Mouse (Mus musculus): ENCODE measurements at regions not wholly inside any gene's neighbourhood (a gene's known extent, or its start where the extent isn't known, plus 50 kb on each side); places are given as distances from the start of the nearest gene placed in this dataset.
A peak's percentile ranks its signal among the peaks of the same experiment; 100 is the strongest.

GRCm38 (mm10) chr6:91573487-91573886 is 57.8 kb downstream of the Lsm3 start:
- TF ChIP-seq CTCF (IDR thresholded peaks at IDR 0.05; ENCODE audit: control insufficient read depth, insufficient read depth, insufficient replicate concordance, low read depth, low read length) = no peak
- no peak for TF ChIP-seq POLR2A (IDR thresholded peaks at IDR 0.05; ENCODE audit: control insufficient read depth, low read depth, low read length)
- Histone ChIP-seq H3K4me3 (ENCODE audit: control insufficient read depth, low read depth, low read length) (no peak overlapping the region), H3K27me3 (ENCODE audit: control insufficient read depth, insufficient read depth, low read length) (no peaks in the 10 kb centered on the region), H3K36me3 (ENCODE audit: control insufficient read depth, insufficient read depth, low read length) (no peaks in the 10 kb centered on the region), H3K27ac (ENCODE audit: control insufficient read depth, insufficient read depth, low read depth, low read length) (no peak overlapping the region), H3K4me1 (ENCODE audit: control insufficient read depth, insufficient read depth, low read length) (no peaks in the 10 kb centered on the region)

GRCm38 (mm10) chr6:91574414-91574813 is 58.7 kb downstream of the Lsm3 start:
- no peak overlapping the region for H3K4me3 ChIP-seq (ENCODE audit: control insufficient read depth, low read depth, low read length)
- no peaks in the 10 kb centered on the region for H3K27me3 ChIP-seq (ENCODE audit: control insufficient read depth, insufficient read depth, low read length)
- no peaks in the 10 kb centered on the region for H3K36me3 ChIP-seq (ENCODE audit: control insufficient read depth, insufficient read depth, low read length)
- TF ChIP-seq CTCF (IDR thresholded peaks at IDR 0.05; ENCODE audit: control insufficient read depth, insufficient read depth, insufficient replicate concordance, low read depth, low read length) = no peak
- TF ChIP-seq POLR2A (IDR thresholded peaks at IDR 0.05; ENCODE audit: control insufficient read depth, low read depth, low read length) = no peak
- no peaks in the 10 kb centered on the region for H3K4me1 ChIP-seq (ENCODE audit: control insufficient read depth, insufficient read depth, low read length)
- no peak overlapping the region for H3K27ac ChIP-seq (ENCODE audit: control insufficient read depth, insufficient read depth, low read depth, low read length)

DNA sequence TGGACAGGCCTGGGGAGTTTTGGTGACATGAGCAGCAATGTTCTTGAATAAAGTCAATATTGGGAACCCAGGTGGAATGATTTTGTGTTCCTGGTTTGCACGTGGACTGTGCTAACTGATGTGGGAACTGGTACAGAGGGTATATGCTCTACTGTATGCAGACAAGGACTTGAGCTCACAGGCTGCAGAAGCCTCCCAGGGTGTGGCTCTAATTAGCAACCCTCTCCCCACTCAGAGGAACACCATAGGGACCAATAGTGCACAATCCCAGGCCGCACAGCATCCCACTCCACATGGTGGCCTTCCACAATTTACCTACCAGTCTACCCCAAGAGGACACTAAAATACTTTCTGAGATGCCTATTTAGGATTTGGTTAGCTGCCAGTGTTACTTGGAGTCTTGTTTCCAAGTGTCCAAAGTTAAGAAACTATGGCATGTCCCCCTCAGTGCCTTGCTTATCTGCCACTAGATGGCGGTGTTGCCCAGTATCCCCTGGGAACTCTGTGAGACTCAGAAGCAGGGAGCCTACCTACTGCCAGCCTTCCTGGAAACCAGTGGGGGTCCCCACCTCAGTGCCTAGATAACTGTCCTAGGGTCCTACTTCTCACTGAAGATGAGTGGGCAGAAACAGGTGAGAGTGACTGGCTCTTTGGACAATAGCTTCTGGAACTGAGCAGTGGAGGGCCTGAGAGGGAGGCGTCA is 60.1 kb downstream of the Lsm3 start:
- Histone ChIP-seq H3K27me3 (ENCODE audit: control insufficient read depth, insufficient read depth, low read length) (no peaks in the 10 kb centered on the region), H3K4me3 (ENCODE audit: control insufficient read depth, low read depth, low read length) (no peak overlapping the region), H3K4me1 (ENCODE audit: control insufficient read depth, insufficient read depth, low read length) (no peaks in the 10 kb centered on the region), H3K36me3 (ENCODE audit: control insufficient read depth, insufficient read depth, low read length) (no peaks in the 10 kb centered on the region), H3K27ac (ENCODE audit: control insufficient read depth, insufficient read depth, low read depth, low read length) (no peak overlapping the region)
- TF ChIP-seq POLR2A (IDR thresholded peaks at IDR 0.05; ENCODE audit: control insufficient read depth, low read depth, low read length) (no peak), CTCF (IDR thresholded peaks at IDR 0.05; ENCODE audit: control insufficient read depth, insufficient read depth, insufficient replicate concordance, low read depth, low read length) (peak; percentile 62; the same call in 1 of the 2 replicates)

DNA sequence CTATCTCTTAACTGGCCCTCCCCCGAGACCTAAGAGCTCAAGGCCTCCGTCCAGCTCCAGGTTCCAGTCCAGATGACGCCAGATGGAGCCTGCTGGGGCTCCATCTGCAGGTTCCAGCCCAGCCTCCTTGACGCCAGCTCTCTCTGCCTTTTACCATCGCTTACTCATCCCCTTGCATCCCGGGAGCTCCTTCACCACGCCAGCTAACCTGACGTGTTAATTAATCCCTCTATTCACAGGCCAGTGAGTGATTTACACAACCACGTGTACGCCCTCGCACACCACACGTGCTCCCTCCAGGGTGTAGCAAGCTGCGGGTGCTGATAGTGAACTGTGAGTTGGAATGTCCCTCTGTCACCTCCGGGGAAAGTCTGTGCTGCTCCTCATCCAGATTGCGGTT is 61.2 kb downstream of the Lsm3 start:
- Histone ChIP-seq H3K4me1 (ENCODE audit: control insufficient read depth, insufficient read depth, low read length) (no peaks in the 10 kb centered on the region), H3K27ac (ENCODE audit: control insufficient read depth, insufficient read depth, low read depth, low read length) (no peak overlapping the region), H3K4me3 (ENCODE audit: control insufficient read depth, low read depth, low read length) (no peak overlapping the region), H3K36me3 (ENCODE audit: control insufficient read depth, insufficient read depth, low read length) (no peaks in the 10 kb centered on the region), H3K27me3 (ENCODE audit: control insufficient read depth, insufficient read depth, low read length) (no peaks in the 10 kb centered on the region)
- TF ChIP-seq CTCF (IDR thresholded peaks at IDR 0.05; ENCODE audit: control insufficient read depth, insufficient read depth, insufficient replicate concordance, low read depth, low read length) (no peak), POLR2A (IDR thresholded peaks at IDR 0.05; ENCODE audit: control insufficient read depth, low read depth, low read length) (no peak)

GRCm38 (mm10) chr6:91579666-91580065 is 63.9 kb downstream of the Lsm3 start:
- no peaks in the 10 kb centered on the region for H3K36me3 ChIP-seq (ENCODE audit: control insufficient read depth, insufficient read depth, low read length)
- TF ChIP-seq POLR2A (IDR thresholded peaks at IDR 0.05; ENCODE audit: control insufficient read depth, low read depth, low read length) (no peak), CTCF (IDR thresholded peaks at IDR 0.05; ENCODE audit: control insufficient read depth, insufficient read depth, insufficient replicate concordance, low read depth, low read length) (no peak)
- H3K27me3 ChIP-seq (ENCODE audit: control insufficient read depth, insufficient read depth, low read length) = no peaks in the 10 kb centered on the region
- H3K4me3 ChIP-seq (ENCODE audit: control insufficient read depth, low read depth, low read length) = no peak overlapping the region
- no peak overlapping the region for H3K27ac ChIP-seq (ENCODE audit: control insufficient read depth, insufficient read depth, low read depth, low read length)
- H3K4me1 ChIP-seq (ENCODE audit: control insufficient read depth, insufficient read depth, low read length) = no peaks in the 10 kb centered on the region

DNA sequence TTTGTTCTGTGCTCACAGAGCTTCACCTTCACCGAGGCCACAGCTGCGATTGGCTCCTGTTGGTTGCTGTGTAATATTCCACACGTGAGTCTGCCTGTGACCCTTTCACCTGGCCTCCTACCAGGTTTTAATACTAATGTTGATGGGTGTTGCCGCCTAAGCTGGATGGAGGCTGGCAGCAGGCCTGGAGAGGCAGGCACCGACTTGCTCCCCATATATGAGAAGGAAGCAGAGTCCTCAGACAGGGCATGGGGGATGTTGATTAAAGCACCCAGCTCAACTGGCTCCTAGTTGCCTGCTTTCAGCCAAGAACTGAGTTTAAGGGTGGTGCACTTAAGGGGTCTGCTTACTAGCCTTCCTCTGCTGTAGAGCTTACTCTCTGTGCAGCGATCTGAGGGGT is 64.9 kb downstream of the Lsm3 start:
- H3K27ac ChIP-seq (ENCODE audit: control insufficient read depth, insufficient read depth, low read depth, low read length) = no peak overlapping the region
- no peaks in the 10 kb centered on the region for H3K27me3 ChIP-seq (ENCODE audit: control insufficient read depth, insufficient read depth, low read length)
- no peak overlapping the region for H3K4me3 ChIP-seq (ENCODE audit: control insufficient read depth, low read depth, low read length)
- TF ChIP-seq POLR2A (IDR thresholded peaks at IDR 0.05; ENCODE audit: control insufficient read depth, low read depth, low read length) = no peak
- TF ChIP-seq CTCF (IDR thresholded peaks at IDR 0.05; ENCODE audit: control insufficient read depth, insufficient read depth, insufficient replicate concordance, low read depth, low read length) = no peak
- no peaks in the 10 kb centered on the region for H3K36me3 ChIP-seq (ENCODE audit: control insufficient read depth, insufficient read depth, low read length)
- no peaks in the 10 kb centered on the region for H3K4me1 ChIP-seq (ENCODE audit: control insufficient read depth, insufficient read depth, low read length)

DNA sequence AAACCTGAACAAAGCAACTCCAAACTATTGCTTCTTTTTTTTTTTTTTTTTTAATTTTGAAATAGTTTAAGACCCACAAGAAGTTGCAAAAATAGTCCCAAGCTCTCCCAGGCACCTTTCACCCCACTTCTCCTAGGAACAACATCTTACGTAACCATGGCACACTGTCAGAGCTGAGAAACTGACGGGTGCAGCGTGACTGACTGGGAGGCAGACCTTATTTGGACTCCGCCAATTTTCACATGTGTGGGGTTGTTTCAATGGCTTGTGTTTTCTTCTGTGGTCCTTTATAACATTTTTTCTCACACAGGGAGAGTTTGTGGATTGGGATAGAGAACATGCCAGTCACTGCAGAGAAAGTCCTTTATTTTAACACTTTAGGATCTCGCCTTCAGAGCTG is 66.6 kb downstream of the Lsm3 start:
- TF ChIP-seq POLR2A (IDR thresholded peaks at IDR 0.05; ENCODE audit: control insufficient read depth, low read depth, low read length) = no peak
- TF ChIP-seq CTCF (IDR thresholded peaks at IDR 0.05; ENCODE audit: control insufficient read depth, insufficient read depth, insufficient replicate concordance, low read depth, low read length) = no peak
- no peaks in the 10 kb centered on the region for H3K36me3 ChIP-seq (ENCODE audit: control insufficient read depth, insufficient read depth, low read length)
- no peaks in the 10 kb centered on the region for H3K4me1 ChIP-seq (ENCODE audit: control insufficient read depth, insufficient read depth, low read length)
- H3K4me3 ChIP-seq (ENCODE audit: control insufficient read depth, low read depth, low read length) = no peak overlapping the region
- H3K27me3 ChIP-seq (ENCODE audit: control insufficient read depth, insufficient read depth, low read length) = no peaks in the 10 kb centered on the region
- no peak overlapping the region for H3K27ac ChIP-seq (ENCODE audit: control insufficient read depth, insufficient read depth, low read depth, low read length)
